In genomic region chr5:88540845-88541244, GRCm38 (mm10) we compare ENCODE assay signal across 45 mouse cellular contexts. TPM values are rescaled to one million over a fixed set of nuclear protein-coding genes. Genes with fewer than 3 reads are reported as not detected.
"Had no signal": no experiment of that assay in that cellular context is flagged by ENCODE, and none has a peak within 500 bp of the region (broad histone marks: within the 10 kb centered on the region; RNA-seq: fewer than 3 reads in every experiment).

No protein-coding gene starts in this region.

- H3K27ac ChIP-seq: limb, embryonic 10.5 days; limb, embryonic 12.5 days; limb, embryonic 13.5 days; limb, embryonic 15.5 days; liver, embryonic 12.5 days; liver, embryonic 13.5 days; liver, embryonic 14.5 days; liver, embryonic 15.5 days; lung, embryonic 15.5 days; macrophage; midbrain, embryonic 10.5 days; midbrain, embryonic 12.5 days; midbrain, embryonic 13.5 days; midbrain, embryonic 15.5 days had no signal

- H3K4me2 ChIP-seq: limb, embryonic 12.5 days; limb, embryonic 13.5 days; limb, embryonic 15.5 days; liver, embryonic 11.5 days; liver, embryonic 12.5 days; liver, embryonic 13.5 days; liver, embryonic 15.5 days; lung, embryonic 14.5 days; lung, embryonic 15.5 days; midbrain, embryonic 11.5 days; midbrain, embryonic 12.5 days; midbrain, embryonic 13.5 days; midbrain, embryonic 15.5 days had no signal

- H3K27me3 ChIP-seq: limb, embryonic 12.5 days; limb, embryonic 13.5 days; limb, embryonic 15.5 days; liver, embryonic 12.5 days; liver, embryonic 13.5 days; liver, embryonic 15.5 days; lung, embryonic 15.5 days; megakaryocyte, embryonic 14.5 days; midbrain, embryonic 12.5 days; midbrain, embryonic 13.5 days; midbrain, embryonic 15.5 days had no signal

- H3K9ac ChIP-seq: limb, embryonic 12.5 days; limb, embryonic 13.5 days; limb, embryonic 15.5 days; liver, embryonic 12.5 days; liver, embryonic 13.5 days; liver, embryonic 14.5 days; liver, embryonic 15.5 days; liver, postnatal 0 days; lung, embryonic 14.5 days; lung, embryonic 15.5 days; midbrain, embryonic 12.5 days; midbrain, embryonic 13.5 days; midbrain, embryonic 15.5 days had no signal

- H3K4me3 ChIP-seq: limb, embryonic 10.5 days; limb, embryonic 12.5 days; limb, embryonic 13.5 days; limb, embryonic 15.5 days; liver, embryonic 12.5 days; liver, embryonic 13.5 days; liver, embryonic 15.5 days; lung, embryonic 15.5 days; megakaryocyte, embryonic 14.5 days; midbrain, embryonic 10.5 days; midbrain, embryonic 12.5 days; midbrain, embryonic 13.5 days; midbrain, embryonic 15.5 days; myocyte had no signal

- ATAC-seq: liver, embryonic 12.5 days; liver, postnatal 0 days; lung, postnatal 0 days; midbrain, embryonic 13.5 days; midbrain, embryonic 15.5 days; midbrain, embryonic 16.5 days had no signal

- H3K4me1 ChIP-seq: limb, embryonic 12.5 days; limb, embryonic 13.5 days; limb, embryonic 15.5 days; liver, embryonic 12.5 days; liver, embryonic 13.5 days; liver, embryonic 15.5 days; lung, embryonic 15.5 days; midbrain, embryonic 10.5 days; midbrain, embryonic 12.5 days; midbrain, embryonic 13.5 days; midbrain, embryonic 15.5 days had no signal

- H3K9me3 ChIP-seq: limb, embryonic 10.5 days; limb, embryonic 12.5 days; limb, embryonic 13.5 days; limb, embryonic 15.5 days; liver, embryonic 12.5 days; liver, embryonic 13.5 days; liver, embryonic 15.5 days; lung, embryonic 15.5 days; megakaryocyte, embryonic 14.5 days; midbrain, embryonic 10.5 days; midbrain, embryonic 12.5 days; midbrain, embryonic 13.5 days; midbrain, embryonic 15.5 days had no signal

- H3K36me3 ChIP-seq: limb, embryonic 10.5 days; limb, embryonic 12.5 days; limb, embryonic 13.5 days; limb, embryonic 15.5 days; liver, embryonic 12.5 days; liver, embryonic 13.5 days; liver, embryonic 15.5 days; lung, embryonic 15.5 days; midbrain, embryonic 10.5 days; midbrain, embryonic 12.5 days; midbrain, embryonic 13.5 days; midbrain, embryonic 15.5 days had no signal

- DNase-seq: left cerebral cortex, postnatal 4 days; liver; liver, embryonic 13.5 days; liver, postnatal 0 days; lung, adult 18-20 months; lung, adult 2 months; lung, embryonic 14.5 days; lung, postnatal 10 days; lung, postnatal 14 days; lung, postnatal 36 days; lung, postnatal 4 days; midbrain, embryonic 14.5 days had no signal

RNA-seq across cellular contexts. Expression of gene Jchain, which starts 13.2 kb away (rescaled TPM):
- polyA plus RNA-seq: limb, embryonic 10.5 days; limb, embryonic 12.5 days; limb, embryonic 13.5 days; lung, embryonic 14.5 days; lung, embryonic 15.5 days had no signal

RNA-seq across cellular contexts. Expression of gene Enam, which starts 53.1 kb away (rescaled TPM):
- total RNA-seq: left cerebral cortex, adult 8-10 months; left cerebral cortex, postnatal 10 days; left cerebral cortex, postnatal 14 days; left cerebral cortex, postnatal 25 days; left cerebral cortex, postnatal 36 days; left cerebral cortex, postnatal 4 days; liver, adult 2 months; megakaryocyte progenitor cell, adult 5-6 weeks; megakaryocyte, adult 5-6 weeks; megakaryocyte-erythroid progenitor cell, adult 5-6 weeks; midbrain, postnatal 0 days; monocyte, adult 5-6 weeks had no signal
- polyA plus RNA-seq: liver, adult 2 months; liver, embryonic 11.5 days; liver, embryonic 12.5 days; liver, embryonic 13.5 days; liver, embryonic 14.5 days; liver, embryonic 15.5 days; liver, embryonic 16.5 days; liver, postnatal 0 days; lung, adult 2 months; lung, embryonic 14.5 days; lung, embryonic 15.5 days; lung, embryonic 16.5 days; lung, postnatal 0 days; macrophage; midbrain, embryonic 10.5 days; midbrain, embryonic 11.5 days; midbrain, embryonic 12.5 days; midbrain, embryonic 13.5 days; midbrain, embryonic 14.5 days; midbrain, embryonic 15.5 days; midbrain, embryonic 16.5 days; midbrain, postnatal 0 days; myocyte; neural tube, embryonic 11.5 days had no signal
